Mouse (Mus musculus) MEL (cell line): Measurements from ENCODE around the gene Gnaz. TPM values are rescaled to one million over a fixed set of nuclear protein-coding genes. Genes with fewer than 3 reads are reported as not detected.
"Not testable (repeated sequence)": the region's sequence is repeated elsewhere in the genome, so short reads cannot be mapped to it uniquely, and the experiment has no call there.

Experiments
- DNase-seq: peaks from one replicate; pipeline ENCODE4 v3.0.0; 2011; ENCODE audit warnings: low read depth, low spot score
- H3K27ac ChIP-seq: 2 replicates; pipeline ENCODE4 v1.5.1; 2012; ENCODE audit warnings: low read depth, mild to moderate bottlenecking, control low read depth, low read length, moderate library complexity; ENCODE audit not compliant: control insufficient read depth
- H3K27me3 ChIP-seq, 2 experiments: fragments of 150-350 bp in 1 of 2; sonication (generic) in 1 of 2; 2 replicates each; pipeline ENCODE4 v1.6.1; 2012; ENCODE audit warnings: low read length in 2 of 2, mild to moderate bottlenecking in 2 of 2, improper control_type of control experiment in 1 of 2, moderate library complexity in 1 of 2; ENCODE audit not compliant: insufficient read depth in 2 of 2, control insufficient read depth in 1 of 2
- H3K36me3 ChIP-seq, 2 experiments: 2 replicates each; pipeline ENCODE4 v1.6.1; 2012 to 2014; ENCODE audit warnings: low read length in 2 of 2, improper control_type of control experiment in 1 of 2, inconsistent platforms in 1 of 2, mild to moderate bottlenecking in 1 of 2; ENCODE audit not compliant: insufficient read depth in 2 of 2, control insufficient read depth in 1 of 2
- H3K4me1 ChIP-seq, 2 experiments: fragments of 150-350 bp in 1 of 2; sonication (generic) in 1 of 2; 2 replicates each; pipeline ENCODE4 v1.6.1; 2012; ENCODE audit warnings: low read length in 2 of 2, improper control_type of control experiment in 1 of 2, mild to moderate bottlenecking in 1 of 2; ENCODE audit not compliant: insufficient read depth in 2 of 2, control insufficient read depth in 1 of 2
- H3K4me3 ChIP-seq, 2 experiments: fragments of 150-350 bp in 1 of 2; sonication (generic) in 1 of 2; 2 replicates each; pipeline ENCODE4 v1.5.1; 2012; ENCODE audit warnings: low read depth in 2 of 2, low read length in 2 of 2, mild to moderate bottlenecking in 2 of 2, moderate library complexity in 2 of 2, control low read depth in 1 of 2, improper control_type of control experiment in 1 of 2; ENCODE audit not compliant: control insufficient read depth in 1 of 2, insufficient read depth in 1 of 2
- H3K79me2 ChIP-seq: 2 replicates; pipeline ENCODE4 v1.6.1; 2012; ENCODE audit warnings: mild to moderate bottlenecking, low read length, moderate library complexity; ENCODE audit not compliant: control insufficient read depth, poor library complexity, insufficient read depth
- H3K9ac ChIP-seq: 2 replicates; pipeline ENCODE4 v1.6.1; 2012; ENCODE audit warnings: low read depth, mild to moderate bottlenecking, control low read depth, low read length, moderate library complexity; ENCODE audit not compliant: control insufficient read depth, poor library complexity, severe bottlenecking
- H3K9me3 ChIP-seq: fragments of 150-350 bp; sonication (generic); replicated peaks from 2 replicates; pipeline ENCODE4 v1.6.1; 2012; ENCODE audit warnings: mild to moderate bottlenecking, low read length, improper control_type of control experiment, moderate library complexity; ENCODE audit not compliant: insufficient read depth
- CHD1 ChIP-seq: IDR thresholded peaks from 2 replicates; pipeline ENCODE4 v1.6.1; 2012; ENCODE audit warnings: low read depth, mild to moderate bottlenecking, inconsistent platforms, low read length, improper control_type of control experiment
- CHD2 ChIP-seq: IDR thresholded peaks from 2 replicates; pipeline ENCODE4 v1.6.1; 2011; ENCODE audit warnings: low read length, improper control_type of control experiment
- CTCF ChIP-seq, 3 experiments: IDR thresholded peaks in 2 of 3; conservative IDR thresholded peaks in 1 of 3; 2 replicates each; pipeline ENCODE4 v1.5.1; 2011 to 2012; ENCODE audit warnings: low read length in 3 of 3, low read depth in 2 of 3, mild to moderate bottlenecking in 2 of 3, improper control_type of control experiment in 1 of 3, inconsistent platforms in 1 of 3, mixed read lengths in 1 of 3, moderate library complexity in 1 of 3; ENCODE audit not compliant: control insufficient read depth in 1 of 3, insufficient read depth in 1 of 3, poor library complexity in 1 of 3, severe bottlenecking in 1 of 3
- E2F4 ChIP-seq: IDR thresholded peaks from 2 replicates; pipeline ENCODE4 v1.6.1; 2011; ENCODE audit warnings: low read depth, low read length, improper control_type of control experiment, borderline replicate concordance
- ELF1 ChIP-seq: IDR thresholded peaks from 2 replicates; pipeline ENCODE4 v1.6.1; 2014; ENCODE audit warnings: low read depth, mild to moderate bottlenecking, inconsistent platforms, low read length, improper control_type of control experiment, moderate library complexity
- EP300 ChIP-seq, 2 experiments: IDR thresholded peaks; 2 replicates each; pipeline ENCODE4 v1.6.1; 2011; ENCODE audit warnings: improper control_type of control experiment in 2 of 2, low read length in 2 of 2, low read depth in 1 of 2, mild to moderate bottlenecking in 1 of 2
- ETS1 ChIP-seq: IDR thresholded peaks from 2 replicates; pipeline ENCODE4 v1.6.1; 2012; ENCODE audit warnings: low read depth, mild to moderate bottlenecking, inconsistent platforms, low read length, improper control_type of control experiment, moderate library complexity
- GATA1 ChIP-seq: IDR thresholded peaks from 2 replicates; pipeline ENCODE4 v1.6.1; 2011; ENCODE audit warnings: low read depth, low read length, improper control_type of control experiment
- JUND ChIP-seq: IDR thresholded peaks from 2 replicates; pipeline ENCODE4 v1.6.1; 2011; ENCODE audit warnings: low read depth, mild to moderate bottlenecking, improper control_type of control experiment, low read length
- MAFK ChIP-seq: IDR thresholded peaks from 2 replicates; pipeline ENCODE4 v1.6.1; 2011; ENCODE audit warnings: low read depth, mild to moderate bottlenecking, low read length, improper control_type of control experiment, borderline replicate concordance
- MAX ChIP-seq: IDR thresholded peaks from 2 replicates; pipeline ENCODE4 v1.6.1; 2011; ENCODE audit warnings: low read length, improper control_type of control experiment
- NELFE ChIP-seq: IDR thresholded peaks from 2 replicates; pipeline ENCODE4 v1.6.1; 2011; ENCODE audit warnings: low read depth, low read length, improper control_type of control experiment
- POLR2AphosphoS5 ChIP-seq: IDR thresholded peaks from 2 replicates; pipeline ENCODE4 v1.6.1; 2012; ENCODE audit warnings: low read depth, borderline replicate concordance, mild to moderate bottlenecking, inconsistent platforms, low read length, moderate library complexity, mixed read lengths
- RAD21 ChIP-seq: IDR thresholded peaks from 2 replicates; pipeline ENCODE4 v1.6.1; 2011; ENCODE audit warnings: mild to moderate bottlenecking, low read depth, low read length, improper control_type of control experiment
- SIN3A ChIP-seq: IDR thresholded peaks from 2 replicates; pipeline ENCODE4 v1.6.1; 2012; ENCODE audit warnings: low read length, improper control_type of control experiment, inconsistent platforms
- TAL1 ChIP-seq: IDR thresholded peaks from 2 replicates; pipeline ENCODE4 v1.6.1; 2012; ENCODE audit warnings: mild to moderate bottlenecking, inconsistent platforms, low read length, moderate library complexity, mixed read lengths
- USF1 ChIP-seq: IDR thresholded peaks from 2 replicates; pipeline ENCODE4 v1.6.1; 2014; ENCODE audit warnings: low read depth, mild to moderate bottlenecking, inconsistent platforms, low read length, improper control_type of control experiment, moderate library complexity
- ZKSCAN1 ChIP-seq: IDR thresholded peaks from 2 replicates; pipeline ENCODE4 v1.6.1; 2012; ENCODE audit warnings: low read depth, mild to moderate bottlenecking, inconsistent platforms, low read length, improper control_type of control experiment, moderate library complexity
- polyA plus RNA-seq, 2 experiments: library from polyadenylated mRNA; stranded (reverse) in 1 of 2; unstranded in 1 of 2; fragments of >175 nt in 1 of 2; fragments of >200 nt in 1 of 2; gene quantifications; 2 replicates each; pipeline versions ENCODE4 v1.2.1 to v1.2.4; 2012; ENCODE audit warnings: low replicate concordance in 2 of 2, low read depth in 1 of 2; ENCODE audit not compliant: insufficient read length in 2 of 2, insufficient read depth in 1 of 2, missing spikeins in 1 of 2
- total RNA-seq: library from RNA; depleted of rRNA; stranded (reverse); fragments of 300-350 nt; gene quantifications from 2 replicates; pipeline ENCODE4 v1.2.3, GENCODE M21; 2012

Gene Gnaz
- total and polyA plus RNA-seq, 3 experiments = not detected

DNA sequence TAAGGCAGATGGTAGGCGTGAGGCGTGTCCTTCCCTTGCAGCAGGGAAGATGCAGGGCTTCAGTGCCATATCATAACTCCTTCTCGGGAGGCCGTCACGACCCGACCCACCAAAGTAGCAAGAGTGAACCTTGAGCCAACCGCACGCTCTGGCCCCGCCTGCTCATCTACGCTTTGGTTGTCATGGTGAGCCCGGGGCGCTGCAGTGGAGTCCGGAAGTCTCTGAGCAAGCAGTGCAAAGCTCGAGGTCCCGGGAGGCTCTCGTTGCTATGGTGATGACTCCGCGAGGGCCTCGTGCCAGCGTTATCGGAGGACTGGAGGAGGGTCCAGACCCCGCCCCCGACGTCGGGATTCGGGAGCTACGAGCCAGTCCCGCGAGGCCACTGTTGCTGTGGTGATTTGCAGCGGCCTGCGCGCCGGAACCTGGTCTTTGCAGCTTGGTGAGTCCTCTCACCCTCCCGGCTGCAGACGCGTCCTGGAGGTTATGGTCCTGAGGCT is 70.0 kb downstream of the Gnaz start, which contains the start of gene Rab36:
Gene Rab36 (plus strand): TSS at position 176 of the 497 bp plus-strand sequence.
- Histone ChIP-seq H3K79me2 (no peaks in the 10 kb centered on the region), H3K9ac (no peak within 1 kb of the TSS), H3K36me3 (no peaks in the 10 kb centered on the region), H3K4me1 (no peaks in the 10 kb centered on the region), H3K27me3 (no peaks in the 10 kb centered on the region), H3K27ac (no peak within 1 kb of the TSS), H3K4me3 (no peak within 1 kb of the TSS), H3K9me3 (no peaks in the 10 kb centered on the region)
- no peak for TF ChIP-seq SIN3A
- TF ChIP-seq GATA1 = no peak
- TF ChIP-seq ETS1 = no peak
- no peak for TF ChIP-seq POLR2AphosphoS5
- TF ChIP-seq ELF1 = no peak
- TF ChIP-seq NELFE = no peak
- no peak for TF ChIP-seq MAFK
- TF ChIP-seq RAD21 = no peak
- TF ChIP-seq TAL1 = no peak
- no peak for TF ChIP-seq CHD1
- TF ChIP-seq EP300 (IDR thresholded peaks at IDR 0.05; ENCODE audit: low read depth in 1 of 2, low read length in 2 of 2) = no peak
- no peak for TF ChIP-seq MAX
- no peak for TF ChIP-seq JUND
- TF ChIP-seq CTCF (IDR thresholded peaks at IDR 0.05 in 2 of 3, conservative IDR thresholded peaks at IDR 0.05 in 1 of 3; ENCODE audit: control insufficient read depth in 1 of 3, insufficient read depth in 1 of 3, low read depth in 2 of 3, low read length in 3 of 3, poor library complexity in 1 of 3, severe bottlenecking in 1 of 3) = no peak
- no peak for TF ChIP-seq E2F4
- no peak for TF ChIP-seq ZKSCAN1
- DNase-seq = no peak

DNA sequence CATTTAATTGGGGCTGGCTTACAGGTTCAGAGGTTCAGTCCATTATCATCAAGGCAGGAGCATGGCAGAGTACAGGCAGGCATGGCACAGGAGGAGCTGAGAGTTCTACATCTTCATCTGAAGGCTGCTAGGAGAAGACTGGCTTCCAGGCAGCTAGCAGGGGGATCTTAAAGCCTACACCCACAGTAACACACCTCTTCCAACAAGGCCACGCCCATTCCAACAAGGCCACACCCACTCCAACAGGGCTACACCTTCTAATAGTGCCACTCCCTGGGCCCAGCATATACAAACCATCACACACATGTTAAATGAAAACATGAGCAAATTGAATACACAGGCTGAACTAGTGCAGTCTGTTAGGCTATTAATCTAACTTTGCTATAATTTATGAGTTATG is 75.1 kb downstream of the Gnaz start:
- not testable (repeated sequence) for H3K4me3 ChIP-seq, H3K36me3 ChIP-seq, H3K27ac ChIP-seq, DNase-seq, H3K4me1 ChIP-seq, H3K9me3 ChIP-seq, H3K79me2 ChIP-seq, H3K9ac ChIP-seq, H3K27me3 ChIP-seq

DNA sequence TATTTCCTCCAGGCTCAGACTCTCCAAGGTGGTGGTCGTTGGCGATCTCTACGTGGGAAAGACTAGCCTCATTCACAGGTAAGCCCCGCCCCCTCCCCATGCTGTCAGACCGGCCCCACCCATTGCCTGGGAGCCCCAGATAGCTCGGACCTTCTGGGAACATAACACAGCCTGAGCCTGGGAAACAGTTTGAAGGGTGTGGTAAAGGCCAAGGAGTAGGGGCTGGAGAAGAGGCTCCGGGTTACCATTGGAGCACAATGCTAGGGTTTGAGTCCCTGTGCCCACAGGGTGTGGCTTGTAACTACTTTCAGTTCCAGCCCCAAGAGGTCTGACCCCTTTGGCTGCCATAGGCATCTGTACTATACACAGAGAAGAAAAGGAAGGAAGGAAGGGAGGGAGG is 77.5 kb downstream of the Gnaz start:
- Histone ChIP-seq H3K4me3 (no peak overlapping the region), H3K79me2 (no peaks in the 10 kb centered on the region), H3K9me3 (no peaks in the 10 kb centered on the region), H3K4me1 (no peaks in the 10 kb centered on the region), H3K9ac (no peak overlapping the region), H3K27me3 (no peaks in the 10 kb centered on the region), H3K27ac (no peak overlapping the region), H3K36me3 (no peaks in the 10 kb centered on the region)
- TF ChIP-seq CHD2 (no peak), USF1 (no peak), NELFE (no peak)
- no peak for DNase-seq
